Mouse (Mus musculus) ES-Bruce4 (cell line): ENCODE measurements at regions not wholly inside any gene's neighbourhood (a gene's known extent, or its start where the extent isn't known, plus 50 kb on each side); places are given as distances from the start of the nearest gene placed in this dataset.
A peak's percentile ranks its signal among the peaks of the same experiment; 100 is the strongest.

ENCODE experiments used
- H3K27ac ChIP-seq: 2 replicates; pipeline ENCODE4 v1.5.1; 2012; ENCODE audit warnings: low read length, inconsistent platforms; ENCODE audit not compliant: insufficient read depth
- H3K27me3 ChIP-seq: 2 replicates; pipeline ENCODE4 v1.6.1; 2012; ENCODE audit warnings: mild to moderate bottlenecking, low read length, inconsistent platforms; ENCODE audit not compliant: control insufficient read depth, poor library complexity, insufficient read depth, severe bottlenecking
- H3K36me3 ChIP-seq: 2 replicates; pipeline ENCODE4 v1.6.1; 2012; ENCODE audit warnings: inconsistent platforms, mild to moderate bottlenecking, low read length, moderate library complexity; ENCODE audit not compliant: control insufficient read depth, poor library complexity, insufficient read depth, severe bottlenecking
- H3K4me1 ChIP-seq: one replicate; pipeline ENCODE4 v1.8.1; 2011; ENCODE audit warnings: low read length; ENCODE audit not compliant: control insufficient read depth, insufficient read depth
- H3K4me3 ChIP-seq: 2 replicates; pipeline ENCODE4 v1.5.1; 2011; ENCODE audit warnings: low read depth, mild to moderate bottlenecking, low read length
- H3K9ac ChIP-seq: 2 replicates; pipeline ENCODE4 v1.6.1; 2012; ENCODE audit warnings: low read depth, mild to moderate bottlenecking, inconsistent platforms; ENCODE audit not compliant: poor library complexity, severe bottlenecking
- H3K9me3 ChIP-seq: replicated peaks from 2 replicates; pipeline ENCODE4 v1.6.1; 2012; ENCODE audit warnings: mild to moderate bottlenecking, low read length, inconsistent platforms; ENCODE audit not compliant: control insufficient read depth, poor library complexity, insufficient read depth, severe bottlenecking
- CTCF ChIP-seq: IDR thresholded peaks from one replicate; pipeline ENCODE4 v1.8.1; 2011; ENCODE audit warnings: low read depth, low read length
- EP300 ChIP-seq: IDR thresholded peaks from 2 replicates; pipeline ENCODE4 v1.6.1; 2011; ENCODE audit warnings: low read depth, low read length; ENCODE audit not compliant: insufficient read depth
- POLR2A ChIP-seq: IDR thresholded peaks from one replicate; pipeline ENCODE4 v1.8.1; 2011; ENCODE audit warnings: low read length; ENCODE audit not compliant: insufficient read depth

DNA sequence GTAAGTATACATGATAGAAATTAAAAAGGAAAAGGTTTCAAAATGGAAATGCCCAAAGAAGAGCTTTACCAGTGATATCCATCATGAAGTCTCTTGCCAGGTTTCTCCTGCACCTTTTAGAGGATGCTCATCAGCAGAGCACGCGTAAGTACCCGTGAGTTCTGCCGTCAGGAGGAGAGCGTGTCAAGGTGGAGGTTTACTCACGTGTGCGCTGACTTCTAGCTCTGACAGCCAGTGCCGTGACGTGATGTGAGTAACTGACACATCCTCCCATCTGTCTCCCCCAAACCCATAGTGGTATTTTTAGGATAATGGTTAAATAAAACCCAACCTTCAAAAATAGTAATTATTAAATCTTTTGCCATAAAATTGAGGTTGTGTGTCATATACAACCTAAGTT lies 55.3 kb downstream of the Adra2a start:
- Histone ChIP-seq H3K4me1 (peaks cover 2% of the 10 kb centered on the region), H3K27me3 (no peaks in the 10 kb centered on the region), H3K36me3 (no peaks in the 10 kb centered on the region), H3K9ac (no peak overlapping the region), H3K9me3 (no peaks in the 10 kb centered on the region), H3K27ac (no peak overlapping the region), H3K4me3 (no peak overlapping the region)
- no peak for TF ChIP-seq POLR2A

GRCm38 (mm10) chr19:54099769-54100168 lies 55.8 kb downstream of the Adra2a start:
- no peak overlapping the region for H3K4me3 ChIP-seq
- peaks cover 2% of the 10 kb centered on the region for H3K4me1 ChIP-seq
- H3K9ac ChIP-seq = no peak overlapping the region
- H3K9me3 ChIP-seq = no peaks in the 10 kb centered on the region
- no peaks in the 10 kb centered on the region for H3K36me3 ChIP-seq
- TF ChIP-seq EP300 (no peak), CTCF (no peak), POLR2A (no peak)
- no peak overlapping the region for H3K27ac ChIP-seq
- no peaks in the 10 kb centered on the region for H3K27me3 ChIP-seq

DNA sequence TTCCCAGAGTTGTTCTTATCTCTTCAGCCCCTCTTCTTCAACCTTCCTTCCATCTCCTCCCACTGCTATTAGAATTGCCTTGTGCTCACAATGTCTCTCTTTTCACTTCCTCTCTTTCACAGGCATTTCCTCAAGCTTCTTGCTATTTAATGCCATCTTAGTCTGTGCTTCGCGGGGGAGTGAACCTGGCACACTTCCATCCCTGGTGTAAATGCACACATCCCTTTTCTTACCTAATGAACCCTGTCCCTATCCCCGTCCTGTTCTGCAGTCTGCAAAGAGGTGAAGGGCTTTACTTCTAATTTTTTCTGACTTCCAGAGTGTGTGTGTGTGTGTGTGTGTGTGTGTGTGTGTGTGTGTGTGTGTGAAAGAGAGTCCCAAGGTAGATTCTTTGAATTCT lies 62.6 kb downstream of the Adra2a start:
- Histone ChIP-seq H3K9me3 (no peaks in the 10 kb centered on the region), H3K9ac (no peak overlapping the region), H3K36me3 (no peaks in the 10 kb centered on the region), H3K4me1 (no peaks in the 10 kb centered on the region), H3K27me3 (no peaks in the 10 kb centered on the region), H3K4me3 (no peak overlapping the region), H3K27ac (no peak overlapping the region)
- TF ChIP-seq POLR2A (no peak), EP300 (no peak), CTCF (no peak)

DNA sequence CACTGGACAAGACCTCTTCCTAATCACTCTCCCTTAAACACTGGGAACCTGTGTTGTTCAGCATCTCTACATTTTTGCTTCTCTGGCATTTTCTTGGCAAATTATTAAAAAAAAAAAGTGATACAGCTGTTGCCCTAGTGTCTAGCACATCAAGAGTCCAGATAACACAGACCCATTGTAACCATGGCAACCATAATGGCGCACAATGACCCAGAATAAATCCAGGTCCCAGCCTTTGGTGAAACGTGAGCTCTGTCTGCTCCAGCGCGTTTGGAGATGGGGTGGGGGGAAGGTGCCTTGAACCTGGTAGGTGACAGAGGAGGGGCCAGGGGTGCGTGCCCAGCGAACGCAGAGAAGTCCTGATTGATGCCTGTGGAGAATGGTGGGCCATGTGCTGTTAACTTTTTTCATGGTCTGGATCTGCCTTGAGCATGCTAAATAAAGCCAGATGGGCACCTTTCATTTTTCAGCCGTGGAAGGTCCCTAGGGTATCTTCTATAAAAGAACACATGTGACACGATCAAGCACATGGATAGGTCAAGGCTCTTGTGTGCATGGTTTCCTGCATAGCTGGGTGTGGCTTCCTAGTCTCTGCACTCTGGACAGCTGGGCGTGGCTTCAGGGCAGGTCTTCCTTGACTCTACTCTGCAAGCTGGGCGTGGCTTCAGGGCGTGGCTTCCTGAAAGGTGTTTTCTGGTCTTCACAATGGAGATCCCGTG lies 63.3 kb downstream of the Adra2a start:
- no peak overlapping the region for H3K9ac ChIP-seq
- no peaks in the 10 kb centered on the region for H3K4me1 ChIP-seq
- H3K36me3 ChIP-seq = no peaks in the 10 kb centered on the region
- no peak overlapping the region for H3K27ac ChIP-seq
- H3K4me3 ChIP-seq = no peak overlapping the region
- H3K27me3 ChIP-seq = no peaks in the 10 kb centered on the region
- no peak for TF ChIP-seq CTCF
- peak; percentile 68; the same call in 1 of the 2 replicates for TF ChIP-seq EP300
- no peak for TF ChIP-seq POLR2A
- H3K9me3 ChIP-seq = no peaks in the 10 kb centered on the region

GRCm38 (mm10) chr19:54110080-54110479 lies 66.1 kb downstream of the Adra2a start:
- no peak overlapping the region for H3K9ac ChIP-seq
- H3K27me3 ChIP-seq = no peaks in the 10 kb centered on the region
- H3K4me1 ChIP-seq = no peaks in the 10 kb centered on the region
- H3K27ac ChIP-seq = no peak overlapping the region
- no peaks in the 10 kb centered on the region for H3K9me3 ChIP-seq
- no peaks in the 10 kb centered on the region for H3K36me3 ChIP-seq
- no peak for TF ChIP-seq EP300
- no peak for TF ChIP-seq POLR2A
- no peak for TF ChIP-seq CTCF
- H3K4me3 ChIP-seq = no peak overlapping the region

DNA sequence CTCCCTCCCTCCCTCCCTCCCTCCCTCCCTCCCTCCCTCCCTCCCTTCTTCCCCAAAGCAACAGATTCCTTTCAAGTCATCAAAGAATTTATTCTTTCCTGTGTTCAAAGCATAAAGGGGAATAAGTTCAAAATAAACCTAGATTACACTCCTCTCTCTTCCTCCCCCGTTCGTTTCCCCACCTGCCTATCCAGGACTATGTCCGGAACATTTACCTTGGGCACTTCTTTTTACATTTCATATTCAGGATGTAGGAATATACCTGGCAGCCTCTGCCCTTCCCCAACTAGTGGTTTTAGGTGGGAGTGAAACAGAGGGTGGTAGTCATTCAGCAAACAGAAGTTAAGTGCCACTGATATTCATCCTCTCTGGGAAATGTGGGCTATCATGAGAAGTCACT lies 68.7 kb downstream of the Adra2a start:
- Histone ChIP-seq H3K4me1 (no peaks in the 10 kb centered on the region), H3K4me3 (no peak overlapping the region), H3K9ac (no peak overlapping the region), H3K36me3 (no peaks in the 10 kb centered on the region), H3K27me3 (no peaks in the 10 kb centered on the region), H3K27ac (no peak overlapping the region), H3K9me3 (no peaks in the 10 kb centered on the region)
- TF ChIP-seq POLR2A (no peak), CTCF (no peak), EP300 (no peak)

DNA sequence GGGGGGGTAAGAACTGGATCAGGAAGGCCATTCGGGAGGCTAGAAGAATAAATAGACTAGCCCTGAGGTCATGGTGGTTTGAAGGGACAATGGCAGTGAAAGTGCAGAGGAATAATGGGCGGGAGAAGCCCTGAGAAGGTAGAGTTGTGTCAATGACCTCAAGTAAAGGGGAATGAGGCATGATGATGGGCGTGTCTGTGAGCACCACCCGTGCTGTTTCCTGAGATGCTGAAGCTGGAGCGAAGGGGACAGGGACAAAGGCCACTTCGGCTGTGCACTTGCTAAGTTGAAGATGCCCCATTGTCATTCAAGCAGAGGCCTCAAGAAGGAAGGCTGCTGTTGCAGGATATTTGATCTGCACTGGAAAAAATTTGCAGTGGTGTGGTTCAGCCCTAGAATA lies 69.5 kb downstream of the Adra2a start:
- Histone ChIP-seq H3K9ac (no peak overlapping the region), H3K9me3 (no peaks in the 10 kb centered on the region), H3K27me3 (no peaks in the 10 kb centered on the region), H3K36me3 (no peaks in the 10 kb centered on the region), H3K27ac (no peak overlapping the region), H3K4me1 (no peaks in the 10 kb centered on the region), H3K4me3 (no peak overlapping the region)
- TF ChIP-seq EP300 (no peak; the same call in 1 of the 2 replicates), POLR2A (no peak), CTCF (no peak)
